Mouse (Mus musculus) cerebellum, postnatal 4 days (tissue): ENCODE results near the gene Slain2.
"Not testable (repeated sequence)": the region's sequence is repeated elsewhere in the genome, so short reads cannot be mapped to it uniquely, and the experiment has no call there.

Experiments used
- DNase-seq, 2 experiments: peaks; one replicate each; pipeline ENCODE4 v3.0.0; 2022; ENCODE audit warnings: low spot score in 2 of 2, mixed read lengths in 1 of 2

Slain2 gene

DNA sequence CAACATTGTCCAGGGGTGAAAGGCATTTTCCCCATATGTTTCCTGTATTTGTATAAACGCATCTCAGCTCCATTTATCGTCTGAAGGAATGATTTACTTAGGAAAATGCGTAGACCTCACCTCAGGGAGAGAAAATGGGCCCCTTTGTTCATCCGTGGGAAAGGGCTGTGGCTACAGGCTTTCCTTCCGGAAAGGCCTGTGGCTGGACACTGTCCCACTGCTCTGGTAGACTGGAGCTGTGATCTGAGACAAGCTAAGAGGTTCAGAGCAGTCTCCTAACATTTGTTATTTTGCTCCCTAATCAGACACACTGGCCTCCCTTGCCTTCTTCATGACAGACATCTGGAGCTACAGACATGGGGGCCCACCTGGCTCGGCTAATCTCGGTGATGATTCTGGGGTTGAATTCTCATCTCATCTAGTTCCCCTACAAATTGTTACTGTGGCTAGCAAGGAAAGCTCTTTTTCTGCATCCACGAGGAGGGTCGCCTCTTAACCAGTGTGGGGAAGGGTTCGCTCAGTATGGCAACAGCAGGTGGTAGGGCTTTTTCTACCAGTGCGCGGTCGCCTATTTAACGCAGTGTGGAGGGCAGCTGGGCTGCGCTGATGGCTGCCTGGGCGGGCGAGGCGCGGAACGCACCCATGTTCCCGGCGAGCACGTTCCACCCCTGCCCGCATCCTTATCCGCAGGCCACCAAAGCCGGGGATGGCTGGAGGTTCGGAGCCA lies 98.9 kb downstream of the Slain2 start:
- not testable (repeated sequence) for DNase-seq

GRCm38 (mm10) chr5:73013611-73014287 lies 99.6 kb downstream of the Slain2 start:
- not testable (repeated sequence) for DNase-seq

DNA sequence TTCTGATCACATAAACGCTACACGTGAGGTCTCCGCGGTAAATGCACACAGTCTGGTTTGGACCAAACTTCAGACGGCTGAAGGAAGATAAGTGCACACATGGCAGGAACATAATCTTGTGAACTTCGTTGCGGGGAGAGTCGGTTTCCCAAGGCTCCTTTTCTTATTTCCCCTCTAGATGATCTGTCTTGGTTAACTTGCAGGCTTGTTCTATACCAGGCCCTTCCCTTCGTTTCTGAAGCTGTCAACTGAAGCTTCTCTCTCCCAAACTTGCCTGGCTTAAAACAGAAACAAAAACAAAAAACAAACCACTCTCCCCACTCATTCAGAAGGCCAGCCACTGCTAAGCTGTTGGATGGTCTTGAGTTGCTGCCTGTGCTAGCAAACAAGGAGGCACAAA lies 100.6 kb downstream of the Slain2 start:
- no peak for DNase-seq

DNA sequence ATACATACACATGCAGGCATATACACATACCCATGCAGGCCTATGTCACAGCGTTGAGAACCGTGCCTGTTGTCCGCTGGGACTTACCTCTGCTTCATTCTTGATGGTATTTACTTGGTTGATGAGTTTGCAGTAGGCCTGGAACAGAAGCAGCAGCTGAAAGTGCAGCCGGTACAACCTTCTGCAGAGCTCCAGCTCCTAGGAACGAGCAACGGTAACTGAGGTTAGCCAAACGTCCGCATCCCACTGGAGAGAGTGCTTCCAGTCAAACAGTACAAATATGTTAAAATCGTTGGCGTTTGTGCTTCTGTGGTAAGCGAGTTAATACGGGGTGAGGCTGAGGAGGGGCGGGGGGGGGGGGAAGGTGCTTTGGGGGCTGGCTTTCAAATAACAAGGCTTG lies 109.7 kb downstream of the Slain2 start:
- DNase-seq: no peak
